Mouse (Mus musculus): Measurements from ENCODE around the gene Rsph6a.

GRCm38 (mm10) chr7:19103741-19104140, 49.3 kb downstream of the Rsph6a start:
- TF ChIP-seq CTCF (IDR thresholded peaks at IDR 0.05; ENCODE audit: borderline replicate concordance, insufficient read depth, low read depth, low read length) (no peak), POLR2A (IDR thresholded peaks at IDR 0.05; ENCODE audit: borderline replicate concordance, insufficient read depth, low read length) (no peak)
